9 mouse cellular contexts compared by ENCODE assay signal in genomic region chr5:47981951-47982350, GRCm38 (mm10). TPM values are rescaled to one million over a fixed set of nuclear protein-coding genes. Genes with fewer than 3 reads are reported as not detected.
DNase-seq lines count a peak whose midpoint lies in the region; ATAC-seq and TF ChIP-seq lines count a peak whose summit lies in the region.
"Had no signal": no experiment of that assay in that cellular context is flagged by ENCODE, and none has a peak within 500 bp of the region (broad histone marks: within the 10 kb centered on the region; RNA-seq: fewer than 3 reads in every experiment).

No protein-coding gene starts in this region.

- H3K4me1 ChIP-seq in heart, embryonic 12.5 days (replicated peaks), result peaks cover 19% of the 10 kb centered on the region
- 0 out of 2 replicates have a peak, but pooled peaks cover 2% of the 10 kb centered on the region for H3K4me1 ChIP-seq in heart, adult 2 months (ENCODE audit: control insufficient read depth, insufficient read depth, low read length)
- H3K4me1 ChIP-seq in stomach, embryonic 14.5 days (ENCODE audit: control insufficient read depth, insufficient read depth, low read length), result peaks cover 10% of the 10 kb centered on the region; the same call in 1 of the 2 replicates
- peaks cover 3% of the 10 kb centered on the region; the same call in 1 of the 2 replicates for H3K4me1 ChIP-seq in stomach, postnatal 0 days (replicated peaks; ENCODE audit: control insufficient read depth, insufficient read depth)
- H3K4me1 ChIP-seq in liver, embryonic 13.5 days (replicated peaks), result peaks cover 18% of the 10 kb centered on the region

- ATAC-seq in heart, embryonic 12.5 days (ENCODE audit: insufficient number of reproducible peaks, low FRiP score), result no peak
- no peak for ATAC-seq in stomach, embryonic 14.5 days (ENCODE audit: insufficient number of reproducible peaks, insufficient read depth, low FRiP score, low read depth)
- ATAC-seq in stomach, postnatal 0 days (ENCODE audit: low FRiP score, low TSS enrichment), result no peak
- ATAC-seq in liver, embryonic 13.5 days (ENCODE audit: low read depth), result no peak

- H3K27me3 ChIP-seq in heart, embryonic 12.5 days (replicated peaks), result peaks cover 6% of the 10 kb centered on the region; the same call in 1 of the 2 replicates
- H3K27me3 ChIP-seq in heart, adult 2 months (ENCODE audit: control insufficient read depth, insufficient read depth, low read length), result peaks cover 5% of the 10 kb centered on the region; the same call in 1 of the 2 replicates
- no peaks in the 10 kb centered on the region for H3K27me3 ChIP-seq in stomach, embryonic 14.5 days (ENCODE audit: control insufficient read depth, insufficient read depth, low read length)
- H3K27me3 ChIP-seq in stomach, postnatal 0 days (ENCODE audit: control insufficient read depth, insufficient read depth, low read length), result 0 out of 2 replicates have a peak, but pooled peaks cover 2% of the 10 kb centered on the region
- peaks cover 44% of the 10 kb centered on the region for H3K27me3 ChIP-seq in liver, embryonic 13.5 days

- H3K9me3 ChIP-seq in heart, embryonic 12.5 days (replicated peaks), result no peaks in the 10 kb centered on the region
- H3K9me3 ChIP-seq in stomach, embryonic 14.5 days (ENCODE audit: control insufficient read depth, low read depth, low read length), result no peaks in the 10 kb centered on the region
- H3K9me3 ChIP-seq in stomach, postnatal 0 days (ENCODE audit: control insufficient read depth, low read length), result no peaks in the 10 kb centered on the region
- H3K9me3 ChIP-seq in liver, embryonic 13.5 days (replicated peaks), result no peaks in the 10 kb centered on the region

- peak overlapping the region; percentile 94 for H3K4me2 ChIP-seq in heart, embryonic 12.5 days
- peak overlapping the region; percentile 70; the same call in 1 of the 2 replicates for H3K4me2 ChIP-seq in stomach, embryonic 14.5 days (replicated peaks; ENCODE audit: low read depth, low read length)
- no peak overlapping the region; the same call in 1 of the 2 replicates for H3K4me2 ChIP-seq in stomach, postnatal 0 days (replicated peaks; ENCODE audit: low read depth)
- H3K4me2 ChIP-seq in liver, embryonic 13.5 days, result peak overlapping the region; percentile 85

- H3K9ac ChIP-seq in heart, embryonic 12.5 days, result 0 out of 2 replicates have a peak overlapping the region, but pooled peaks have one; percentile 81
- H3K9ac ChIP-seq in heart, adult 2 months (ENCODE audit: low read depth, low read length), result no peak overlapping the region
- no peak overlapping the region for H3K9ac ChIP-seq in stomach, embryonic 14.5 days (replicated peaks; ENCODE audit: low read depth, low read length)
- H3K9ac ChIP-seq in stomach, postnatal 0 days (ENCODE audit: low read length), result no peak overlapping the region
- no peak overlapping the region for H3K9ac ChIP-seq in liver, embryonic 13.5 days

- no peaks in the 10 kb centered on the region for H3K36me3 ChIP-seq in heart, embryonic 12.5 days
- H3K36me3 ChIP-seq in heart, adult 2 months (ENCODE audit: control insufficient read depth, insufficient read depth, low read length), result no peaks in the 10 kb centered on the region
- no peaks in the 10 kb centered on the region for H3K36me3 ChIP-seq in stomach, embryonic 14.5 days (ENCODE audit: control insufficient read depth, insufficient read depth, low read length)
- H3K36me3 ChIP-seq in stomach, postnatal 0 days (ENCODE audit: control insufficient read depth, insufficient read depth, low read length), result no peaks in the 10 kb centered on the region
- H3K36me3 ChIP-seq in liver, embryonic 13.5 days, result no peaks in the 10 kb centered on the region

- H3K79me2 ChIP-seq in heart, adult 2 months (replicated peaks; ENCODE audit: control insufficient read depth, insufficient read depth, low read length), result no peaks in the 10 kb centered on the region

- TF ChIP-seq CTCF in heart, adult 2 months (IDR thresholded peaks at IDR 0.05), result no peak
- TF ChIP-seq CTCF in stomach, postnatal 0 days (IDR thresholded peaks at IDR 0.05; ENCODE audit: low read depth), result no peak

- no peak for DNase-seq in heart, adult 2 months
- no peak for DNase-seq in stomach, postnatal 0 days (ENCODE audit: low spot score)
- no peak for DNase-seq in liver, embryonic 13.5 days
- DNase-seq in T-cell, adult 2 months (ENCODE audit: low spot score), result no peak
- DNase-seq in cerebellum, adult 9-11 months, result no peak
- DNase-seq in cerebellum, postnatal 36 days, result no peak
- DNase-seq: cerebellum, postnatal 25 days had no signal

- peak overlapping the region; percentile 72 for H3K4me3 ChIP-seq in heart, embryonic 12.5 days
- H3K4me3 ChIP-seq in heart, adult 2 months, result no peak overlapping the region
- H3K4me3 ChIP-seq in stomach, embryonic 14.5 days (ENCODE audit: low read depth, low read length), result no peak overlapping the region
- H3K4me3 ChIP-seq in stomach, postnatal 0 days (ENCODE audit: low read depth, low read length), result no peak overlapping the region
- H3K4me3 ChIP-seq in liver, embryonic 13.5 days (replicated peaks), result peak overlapping the region; percentile 62

- H3K27ac ChIP-seq in heart, embryonic 12.5 days (ENCODE audit: poor library complexity, severe bottlenecking), result no peak overlapping the region
- H3K27ac ChIP-seq in heart, adult 2 months, result no peak overlapping the region
- no peak overlapping the region for H3K27ac ChIP-seq in stomach, embryonic 14.5 days (ENCODE audit: low read length)
- no peak overlapping the region for H3K27ac ChIP-seq in stomach, postnatal 0 days (replicated peaks)
- H3K27ac ChIP-seq in liver, embryonic 13.5 days, result no peak overlapping the region

- TF ChIP-seq POLR2A in heart, adult 2 months (IDR thresholded peaks at IDR 0.05; ENCODE audit: insufficient read depth, low read depth, low read length), result no peak

- intact Hi-C loops in heart, adult 2 months (cut with DNase I), result no loop called here

- TF ChIP-seq EP300 in heart, adult 2 months (IDR thresholded peaks at IDR 0.05; ENCODE audit: insufficient read depth, low read depth, low read length), result no peak
- no peak for TF ChIP-seq EP300 in stomach, postnatal 0 days (optimal IDR thresholded peaks at IDR 0.05)

- 54% methylated on average over 8 of the region's 8 CpGs for WGBS in heart, embryonic 12.5 days
- WGBS in heart, adult 2 months, result 77% methylated on average over 8 of the region's 8 CpGs
- 58% methylated on average over 8 of the region's 8 CpGs for WGBS in stomach, embryonic 14.5 days
- 60% methylated on average over 8 of the region's 8 CpGs for WGBS in stomach, postnatal 0 days
- 45% methylated on average over 8 of the region's 8 CpGs for WGBS in liver, embryonic 13.5 days (ENCODE audit: insufficient replicate concordance)

RNA-seq across cellular contexts. Expression of gene Slit2, which starts 1.0 kb away (rescaled TPM):
- polyA plus RNA-seq in heart, embryonic 12.5 days (2016; fragmentation: Nextera tagmentation; extraction: Ambion mirVana), result 70.5 and 83.3 TPM in 2 replicates
- 1 to 10 TPM; 3.3 to 4.5 TPM for total RNA-seq in heart, adult 2 months (2021)
- polyA plus RNA-seq in heart, adult 2 months (2012; rRNA removed), result 1.8 and 3.1 TPM in 2 replicates
- 42.7 and 48.7 TPM in 2 replicates for polyA plus RNA-seq in stomach, embryonic 14.5 days (2014; fragmentation: Nextera tagmentation; extraction: Ambion mirVana)
- 7.8 and 9.1 TPM in 2 replicates for polyA plus RNA-seq in stomach, postnatal 0 days (2015; fragmentation: Nextera tagmentation; extraction: Ambion mirVana)
- 0.51 and 0.79 TPM in 2 replicates for polyA plus RNA-seq in liver, embryonic 13.5 days (2015; fragmentation: Nextera tagmentation; extraction: Ambion mirVana)

Comparison
In these comparisons a context has a peak if more than half of its experiments do, and no peak if none do; other contexts are left out.
1. H3K4me3 ChIP-seq: peak in heart, embryonic 12.5 days (single experiment) and liver, embryonic 13.5 days (single experiment); none in heart, adult 2 months (single experiment), stomach, embryonic 14.5 days (single experiment) and stomach, postnatal 0 days (single experiment).